Mouse (Mus musculus) kidney, adult 2 months (tissue): Measurements from ENCODE around the gene Taar6.

Experiments used
- CTCF ChIP-seq: fragments of 200-500 bp; conservative IDR thresholded peaks from 2 replicates; pipeline ENCODE4 v1.5.1; 2011; ENCODE audit warnings: low read depth, mild to moderate bottlenecking, control low read depth, low read length, moderate library complexity, mixed read lengths; ENCODE audit not compliant: insufficient read depth, insufficient read length
- POLR2A ChIP-seq: fragments of 200-500 bp; IDR thresholded peaks from one replicate; pipeline ENCODE4 v1.6.1; 2011; ENCODE audit warnings: low read depth, low read length, control low read depth

GRCm38 (mm10) chr10:23959071-23959470, 26.4 kb downstream of the Taar6 start:
- TF ChIP-seq CTCF, result no peak
- TF ChIP-seq POLR2A, result no peak
